Mouse (Mus musculus) neural tube, embryonic 12.5 days (tissue): Measurements from ENCODE around the gene Ahcyl2. TPM values are rescaled to one million over a fixed set of nuclear protein-coding genes. Genes with fewer than 3 reads are reported as not detected.

Source experiments
- ATAC-seq: fragments of 200-750 bp; cut with Nextera tagmentation; 2 replicates; pipeline ENCODE4 v1.8.0; 2017; ENCODE audit warnings: low read depth, mild to moderate bottlenecking, moderate TSS enrichment, moderate library complexity; ENCODE audit not compliant: low FRiP score
- H3K27ac ChIP-seq: fragments of 300-500 bp; sonication (generic); 2 replicates; pipeline ENCODE4 v1.5.1; 2016
- H3K27me3 ChIP-seq: fragments of 300-500 bp; sonication (generic); replicated peaks from 2 replicates; pipeline ENCODE4 v1.6.1; 2016; ENCODE audit warnings: mild to moderate bottlenecking
- H3K36me3 ChIP-seq: fragments of 300-500 bp; sonication (generic); 2 replicates; pipeline ENCODE4 v1.6.1; 2016; ENCODE audit warnings: mild to moderate bottlenecking
- H3K4me1 ChIP-seq: fragments of 300-500 bp; sonication (generic); 2 replicates; pipeline ENCODE4 v1.6.1; 2016
- H3K4me2 ChIP-seq: fragments of 300-500 bp; sonication (generic); replicated peaks from 2 replicates; pipeline ENCODE4 v1.6.1; 2016; ENCODE audit warnings: mild to moderate bottlenecking
- H3K4me3 ChIP-seq: fragments of 300-500 bp; sonication (generic); 2 replicates; pipeline ENCODE4 v1.5.1; 2016
- H3K9ac ChIP-seq: fragments of 300-500 bp; sonication (generic); 2 replicates; pipeline ENCODE4 v1.6.1; 2016; ENCODE audit warnings: mild to moderate bottlenecking
- H3K9me3 ChIP-seq: fragments of 300-500 bp; sonication (generic); 2 replicates; pipeline ENCODE4 v1.6.1; 2016; ENCODE audit warnings: mild to moderate bottlenecking
- WGBS: fragments of 180-500 bp; shearing (Covaris S2); methylation state at CpG from one replicate; pipeline ENCODE4 v1.1.7; 2016; 5-methylcytosine and 5-hydroxymethylcytosine counted together
- polyA plus RNA-seq: library from polyadenylated mRNA; unstranded; fragments of >200 nt; fragmentation: Nextera tagmentation; extraction: Ambion mirVana; gene quantifications from 2 replicates; pipeline ENCODE4 v1.2.1, GENCODE M21; 2016

Gene Ahcyl2
- polyA plus RNA-seq, 1 experiment from 2014 or later = 18.0 TPM

GRCm38 (mm10) chr6:29848808-29849207 lies 81.0 kb downstream of the Ahcyl2 start:
- peaks cover 2% of the 10 kb centered on the region; the same call in 1 of the 2 replicates for H3K4me1 ChIP-seq
- no peaks in the 10 kb centered on the region for H3K27me3 ChIP-seq
- no peak overlapping the region for H3K9ac ChIP-seq
- no peaks in the 10 kb centered on the region for H3K9me3 ChIP-seq
- H3K36me3 ChIP-seq = no peaks in the 10 kb centered on the region
- WGBS = 60% methylated on average over 3 of the region's 3 CpGs
- no peak overlapping the region for H3K4me2 ChIP-seq
- ATAC-seq = no peak
- H3K27ac ChIP-seq = no peak overlapping the region
- no peak overlapping the region for H3K4me3 ChIP-seq

- no peak overlapping the region for H3K4me2 ChIP-seq
- H3K4me1 ChIP-seq = peaks cover 2% of the 10 kb centered on the region; the same call in 1 of the 2 replicates
- 87% methylated on average over 1 of the region's 1 CpGs for WGBS
- no peak overlapping the region for H3K4me3 ChIP-seq
- no peak overlapping the region for H3K9ac ChIP-seq
- H3K27me3 ChIP-seq = no peaks in the 10 kb centered on the region
- ATAC-seq = no peak
- no peaks in the 10 kb centered on the region for H3K36me3 ChIP-seq
- H3K27ac ChIP-seq = no peak overlapping the region
- H3K9me3 ChIP-seq = no peaks in the 10 kb centered on the region
Observed at GRCm38 (mm10) chr6:29850096-29850495, 82.3 kb downstream of the Ahcyl2 start.

GRCm38 (mm10) chr6:29850747-29851146 lies 82.9 kb downstream of the Ahcyl2 start:
- Histone ChIP-seq H3K27ac (no peak overlapping the region), H3K4me1 (peaks cover 2% of the 10 kb centered on the region; the same call in 1 of the 2 replicates), H3K36me3 (no peaks in the 10 kb centered on the region), H3K4me3 (no peak overlapping the region), H3K9me3 (no peaks in the 10 kb centered on the region), H3K4me2 (no peak overlapping the region), H3K27me3 (no peaks in the 10 kb centered on the region), H3K9ac (no peak overlapping the region)
- 51% methylated on average over 2 of the region's 2 CpGs for WGBS
- no peak for ATAC-seq

- WGBS = 87% methylated on average over 3 of the region's 3 CpGs
- H3K9ac ChIP-seq = no peak overlapping the region
- no peak for ATAC-seq
- no peaks in the 10 kb centered on the region for H3K36me3 ChIP-seq
- peaks cover 2% of the 10 kb centered on the region; the same call in 1 of the 2 replicates for H3K4me1 ChIP-seq
- no peaks in the 10 kb centered on the region for H3K27me3 ChIP-seq
- H3K9me3 ChIP-seq = no peaks in the 10 kb centered on the region
- H3K27ac ChIP-seq = no peak overlapping the region
- H3K4me3 ChIP-seq = no peak overlapping the region
- no peak overlapping the region for H3K4me2 ChIP-seq
Observed at GRCm38 (mm10) chr6:29851873-29852272, 84.1 kb downstream of the Ahcyl2 start.

GRCm38 (mm10) chr6:29853213-29853899 lies 85.5 kb downstream of the Ahcyl2 start:
- Histone ChIP-seq H3K4me1 (peaks cover 2% of the 10 kb centered on the region; the same call in 1 of the 2 replicates), H3K4me2 (peak overlapping the region; percentile 30; the same call in 1 of the 2 replicates), H3K9me3 (no peaks in the 10 kb centered on the region), H3K27ac (no peak overlapping the region), H3K4me3 (no peak overlapping the region), H3K9ac (no peak overlapping the region), H3K27me3 (no peaks in the 10 kb centered on the region), H3K36me3 (no peaks in the 10 kb centered on the region)
- ATAC-seq = 0 out of 2 replicates have a peak, but pooled peaks have one; percentile 70
- 39% methylated on average over 12 of the region's 12 CpGs for WGBS

GRCm38 (mm10) chr6:29853900-29854390 lies 86.1 kb downstream of the Ahcyl2 start:
- Histone ChIP-seq H3K27me3 (no peaks in the 10 kb centered on the region), H3K4me1 (peaks cover 2% of the 10 kb centered on the region; the same call in 1 of the 2 replicates), H3K36me3 (no peaks in the 10 kb centered on the region), H3K27ac (no peak overlapping the region), H3K9me3 (no peaks in the 10 kb centered on the region), H3K4me3 (no peak overlapping the region), H3K9ac (no peak overlapping the region), H3K4me2 (no peak overlapping the region)
- WGBS = 92% methylated on average over 6 of the region's 6 CpGs
- no peak for ATAC-seq

GRCm38 (mm10) chr6:29858619-29859018 lies 90.8 kb downstream of the Ahcyl2 start:
- ATAC-seq = no peak

GRCm38 (mm10) chr6:29859344-29859743 lies 91.5 kb downstream of the Ahcyl2 start:
- ATAC-seq = no peak
- Histone ChIP-seq H3K9me3 (no peaks in the 10 kb centered on the region; the same call in 1 of the 2 replicates), H3K4me3 (no peak overlapping the region), H3K4me1 (no peaks in the 10 kb centered on the region), H3K36me3 (no peaks in the 10 kb centered on the region), H3K4me2 (no peak overlapping the region), H3K9ac (no peak overlapping the region), H3K27me3 (no peaks in the 10 kb centered on the region), H3K27ac (no peak overlapping the region)
- 85% methylated on average over 4 of the region's 4 CpGs for WGBS

More at GRCm38 (mm10) chr6:29858619-29859018, 90.8 kb downstream of the Ahcyl2 start:
- H3K36me3 ChIP-seq = no peaks in the 10 kb centered on the region
- H3K9ac ChIP-seq = no peak overlapping the region
- no peak overlapping the region for H3K4me3 ChIP-seq
- H3K4me2 ChIP-seq = no peak overlapping the region
- no peak overlapping the region for H3K27ac ChIP-seq
- WGBS = 84% methylated on average over 6 of the region's 6 CpGs
- H3K4me1 ChIP-seq = no peaks in the 10 kb centered on the region
- H3K9me3 ChIP-seq = no peaks in the 10 kb centered on the region; the same call in 1 of the 2 replicates
- H3K27me3 ChIP-seq = no peaks in the 10 kb centered on the region

GRCm38 (mm10) chr6:29860238-29860637 lies 92.4 kb downstream of the Ahcyl2 start:
- Histone ChIP-seq H3K27ac (no peak overlapping the region), H3K4me1 (no peaks in the 10 kb centered on the region), H3K27me3 (no peaks in the 10 kb centered on the region), H3K36me3 (no peaks in the 10 kb centered on the region), H3K4me3 (no peak overlapping the region), H3K9ac (no peak overlapping the region), H3K9me3 (no peaks in the 10 kb centered on the region; the same call in 1 of the 2 replicates), H3K4me2 (no peak overlapping the region)
- WGBS = 90% methylated on average over 3 of the region's 3 CpGs
- no peak for ATAC-seq

GRCm38 (mm10) chr6:29864926-29865325 lies 97.1 kb downstream of the Ahcyl2 start:
- no peak overlapping the region for H3K4me3 ChIP-seq
- ATAC-seq = no peak
- no peak overlapping the region for H3K4me2 ChIP-seq
- H3K9ac ChIP-seq = no peak overlapping the region
- WGBS = 93% methylated on average over 2 of the region's 2 CpGs
- H3K27ac ChIP-seq = no peak overlapping the region
- H3K36me3 ChIP-seq = no peaks in the 10 kb centered on the region
- no peaks in the 10 kb centered on the region for H3K27me3 ChIP-seq
- H3K4me1 ChIP-seq = no peaks in the 10 kb centered on the region
- H3K9me3 ChIP-seq = no peaks in the 10 kb centered on the region; the same call in 1 of the 2 replicates

- WGBS = 64% methylated on average over 9 of the region's 9 CpGs
- no peaks in the 10 kb centered on the region for H3K4me1 ChIP-seq
- peaks cover 5% of the 10 kb centered on the region; the same call in 1 of the 2 replicates for H3K36me3 ChIP-seq
- H3K4me2 ChIP-seq = no peak overlapping the region
- no peak for ATAC-seq
- no peaks in the 10 kb centered on the region; the same call in 1 of the 2 replicates for H3K9me3 ChIP-seq
- H3K27me3 ChIP-seq = no peaks in the 10 kb centered on the region
- no peak overlapping the region for H3K27ac ChIP-seq
- H3K9ac ChIP-seq = no peak overlapping the region
- H3K4me3 ChIP-seq = no peak overlapping the region
Observed at GRCm38 (mm10) chr6:29866935-29867724, 99.3 kb downstream of the Ahcyl2 start.

- Histone ChIP-seq H3K9me3 (no peaks in the 10 kb centered on the region), H3K27me3 (no peaks in the 10 kb centered on the region), H3K4me3 (no peak overlapping the region), H3K9ac (no peak overlapping the region), H3K4me2 (no peak overlapping the region), H3K36me3 (peaks cover 5% of the 10 kb centered on the region; the same call in 1 of the 2 replicates), H3K4me1 (no peaks in the 10 kb centered on the region), H3K27ac (no peak overlapping the region)
- WGBS = 86% methylated on average over 2 of the region's 2 CpGs
- ATAC-seq = no peak
Observed at GRCm38 (mm10) chr6:29868341-29868895, 100.6 kb downstream of the Ahcyl2 start.
